ENCODE assay signal across 12 mouse cellular contexts in the genomic region with DNA sequence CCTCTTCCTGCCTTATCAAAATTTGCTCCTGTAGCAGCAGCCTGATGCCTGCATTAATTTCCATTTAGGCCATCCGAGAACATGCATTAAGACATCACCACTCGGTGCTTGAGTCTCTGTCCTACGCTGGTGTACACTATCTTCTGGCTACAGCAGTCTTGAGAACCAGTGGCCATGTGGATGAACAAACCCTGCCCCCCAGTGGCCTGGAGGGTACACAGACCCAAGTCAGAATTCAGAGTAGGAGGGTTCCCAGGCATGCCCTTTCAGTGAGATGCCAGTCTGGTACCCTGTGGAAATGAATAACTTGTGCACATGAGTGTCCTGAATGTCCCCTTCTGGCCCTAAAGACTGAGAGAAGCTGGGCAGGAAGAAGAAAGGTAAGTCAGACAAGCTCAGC. TPM values are rescaled to one million over a fixed set of nuclear protein-coding genes. Genes with fewer than 3 reads are reported as not detected.
DNase-seq lines count a peak whose midpoint lies in the region; ATAC-seq lines count a peak whose summit lies in the region.
"Had no signal": no experiment of that assay in that cellular context is flagged by ENCODE, and none has a peak within 500 bp of the region (broad histone marks: within the 10 kb centered on the region; RNA-seq: fewer than 3 reads in every experiment).

No protein-coding gene starts in this region.

- no peak overlapping the region for H3K9ac ChIP-seq in forebrain, embryonic 13.5 days
- H3K9ac ChIP-seq: heart, embryonic 13.5 days had no signal

- H3K36me3 ChIP-seq in heart, embryonic 10.5 days, result no peaks in the 10 kb centered on the region
- no peaks in the 10 kb centered on the region for H3K36me3 ChIP-seq in forebrain, embryonic 13.5 days (ENCODE audit: poor library complexity, severe bottlenecking)
- H3K36me3 ChIP-seq: heart, embryonic 13.5 days had no signal

- no peaks in the 10 kb centered on the region for H3K4me1 ChIP-seq in heart, embryonic 10.5 days
- no peaks in the 10 kb centered on the region for H3K4me1 ChIP-seq in forebrain, embryonic 13.5 days
- H3K4me1 ChIP-seq: heart, embryonic 13.5 days had no signal

- H3K27me3 ChIP-seq in heart, embryonic 10.5 days (ENCODE audit: insufficient read depth, poor library complexity, severe bottlenecking), result no peaks in the 10 kb centered on the region
- H3K27me3 ChIP-seq in forebrain, embryonic 13.5 days, result no peaks in the 10 kb centered on the region
- H3K27me3 ChIP-seq: heart, embryonic 13.5 days; megakaryocyte, embryonic 14.5 days had no signal

- H3K9me3 ChIP-seq in heart, embryonic 10.5 days, result no peaks in the 10 kb centered on the region
- H3K9me3 ChIP-seq in forebrain, embryonic 13.5 days (replicated peaks), result no peaks in the 10 kb centered on the region
- H3K9me3 ChIP-seq: heart, embryonic 13.5 days; megakaryocyte, embryonic 14.5 days had no signal

- no peak overlapping the region for H3K4me3 ChIP-seq in heart, embryonic 10.5 days
- no peak overlapping the region for H3K4me3 ChIP-seq in forebrain, embryonic 13.5 days
- H3K4me3 ChIP-seq: heart, embryonic 13.5 days; megakaryocyte, embryonic 14.5 days had no signal

- ATAC-seq in granulocyte monocyte progenitor cell, adult 5-6 weeks (replicated peaks; ENCODE audit: poor library complexity, severe bottlenecking), result peak; percentile 38
- ATAC-seq in forebrain, embryonic 13.5 days, result no peak

- no peak overlapping the region for H3K27ac ChIP-seq in heart, embryonic 10.5 days
- no peak overlapping the region for H3K27ac ChIP-seq in forebrain, embryonic 13.5 days
- H3K27ac ChIP-seq: heart, embryonic 13.5 days had no signal

- peak; percentile 37 for DNase-seq in heart, postnatal 4 days
- DNase-seq in heart, embryonic 10.5 days (ENCODE audit: low spot score), result no peak
- peak; percentile 15 for DNase-seq in right cerebral cortex, postnatal 14 days
- no peak for DNase-seq in right cerebral cortex, adult 18-20 months
- DNase-seq in thymus, postnatal 25 days, result peak; percentile 39
- DNase-seq in urinary bladder, adult 2 months (ENCODE audit: low spot score), result no peak
- DNase-seq: embryo, embryonic 11 days; layer of hippocampus, postnatal 36 days had no signal

- no peak overlapping the region for H3K4me2 ChIP-seq in forebrain, embryonic 13.5 days
- H3K4me2 ChIP-seq: heart, embryonic 13.5 days had no signal

- WGBS in heart, embryonic 10.5 days, result 62% methylated on average over 3 of the region's 3 CpGs
- WGBS in forebrain, embryonic 13.5 days, result 90% methylated on average over 3 of the region's 3 CpGs

RNA-seq across cellular contexts. Expression of a gene that starts 50.4 kb away (rescaled TPM):
- total RNA-seq in heart, postnatal 4 days (2021), result 1 to 10 TPM; 1.0 to 1.2 TPM
- 0.35 and 0.36 TPM in 2 replicates for polyA plus RNA-seq in heart, embryonic 10.5 days (2016; fragmentation: Nextera tagmentation; extraction: Ambion mirVana)
- total RNA-seq in granulocyte monocyte progenitor cell, adult 5-6 weeks (2014; fragmentation: Nextera tagmentation), result not detected in 2 replicates
- total RNA-seq in granulocyte monocyte progenitor cell, adult 5-6 weeks (2017), result 0.82 TPM in 1 of 2 replicates, not detected in the other
- 0.06 TPM in 2 replicates for polyA plus RNA-seq in urinary bladder, adult 2 months (2012; rRNA removed)
- polyA plus RNA-seq in forebrain, embryonic 13.5 days (2015; fragmentation: Nextera tagmentation; extraction: Ambion mirVana), result 0.28 and 0.30 TPM in 2 replicates

Comparison
In these comparisons a context has a peak if more than half of its experiments do, and no peak if none do; other contexts are left out.
1. DNase-seq: peak in heart, postnatal 4 days (single experiment), right cerebral cortex, postnatal 14 days (single experiment) and thymus, postnatal 25 days (single experiment); none in heart, embryonic 10.5 days (single experiment), right cerebral cortex, adult 18-20 months (single experiment) and urinary bladder, adult 2 months (single experiment).